Mouse (Mus musculus) heart, postnatal 25 days (tissue): ENCODE measurements at regions not wholly inside any gene's neighbourhood (a gene's known extent, or its start where the extent isn't known, plus 50 kb on each side); places are given as distances from the start of the nearest gene placed in this dataset.

Experiments used
- DNase-seq: peaks from one replicate; pipeline ENCODE4 v3.0.0; 2022; ENCODE audit warnings: low spot score
- intact Hi-C: fragments of 180-260 bp; cut with DNase I; formaldehyde crosslinking; loops from one replicate; pipeline ENCODE4 v1.15.1; 2025

DNA sequence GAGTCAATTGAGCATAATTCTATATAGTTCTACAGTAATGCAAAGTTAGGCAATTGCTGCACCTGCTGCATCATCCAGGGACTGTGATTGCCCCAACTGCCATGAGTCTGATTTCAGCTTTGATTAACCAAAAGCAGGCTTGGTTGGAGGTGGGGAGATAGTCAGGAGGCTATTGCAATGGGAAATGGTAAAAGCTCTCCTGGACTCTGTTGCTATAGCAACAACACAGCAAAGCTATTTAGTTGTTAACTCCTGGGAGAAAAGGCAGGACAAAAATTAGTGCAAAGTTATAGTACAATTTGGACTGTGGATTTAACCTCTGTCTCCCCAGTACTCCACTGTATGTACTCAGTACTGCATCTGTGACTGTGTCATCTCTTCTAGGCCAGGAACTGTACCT lies 51.7 kb upstream of the Rasgrf1 start:
- intact Hi-C loops, result no loop called here

DNA sequence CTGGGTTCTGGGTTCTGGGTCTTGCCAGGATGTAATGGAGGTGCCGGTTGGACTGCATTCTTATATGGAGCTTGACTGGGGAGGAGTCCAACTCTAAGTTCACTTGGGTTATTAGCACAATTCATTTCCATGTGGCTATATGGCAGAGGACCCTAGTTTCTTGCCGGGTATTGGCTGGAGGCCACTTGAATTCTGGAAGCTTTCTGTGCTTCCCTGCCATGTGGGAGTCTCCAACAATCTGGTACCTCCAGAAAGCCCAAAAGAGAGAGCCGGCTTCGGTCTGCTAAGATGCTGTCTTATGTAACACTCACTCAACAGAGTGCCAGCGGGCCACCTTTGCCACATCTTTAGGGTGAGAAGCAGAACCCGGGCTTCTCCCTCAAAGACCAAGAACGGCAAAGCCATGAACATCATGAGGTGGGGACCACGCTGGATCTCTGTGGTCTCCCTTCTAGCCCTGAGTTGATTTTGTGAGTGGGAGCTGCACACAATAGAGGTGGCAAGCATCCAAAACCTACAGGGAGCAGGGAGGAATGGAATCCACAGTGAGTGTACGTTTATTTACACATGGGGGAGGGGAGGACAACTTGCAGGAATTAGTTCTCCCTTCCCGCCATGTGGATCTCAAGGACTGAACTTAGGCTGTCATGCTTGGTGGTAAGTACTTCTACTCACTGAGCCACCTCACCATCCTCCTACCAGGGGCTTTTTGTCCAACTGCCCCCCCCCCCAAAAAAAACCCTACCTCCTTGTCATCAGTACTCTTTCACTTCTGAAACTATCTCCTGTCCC lies 59.0 kb upstream of the Rasgrf1 start:
- intact Hi-C loops, result no loop called here
- DNase-seq, result no peak

More for the DNA sequence above, 51.7 kb upstream of the Rasgrf1 start:
- no peak for DNase-seq

DNA sequence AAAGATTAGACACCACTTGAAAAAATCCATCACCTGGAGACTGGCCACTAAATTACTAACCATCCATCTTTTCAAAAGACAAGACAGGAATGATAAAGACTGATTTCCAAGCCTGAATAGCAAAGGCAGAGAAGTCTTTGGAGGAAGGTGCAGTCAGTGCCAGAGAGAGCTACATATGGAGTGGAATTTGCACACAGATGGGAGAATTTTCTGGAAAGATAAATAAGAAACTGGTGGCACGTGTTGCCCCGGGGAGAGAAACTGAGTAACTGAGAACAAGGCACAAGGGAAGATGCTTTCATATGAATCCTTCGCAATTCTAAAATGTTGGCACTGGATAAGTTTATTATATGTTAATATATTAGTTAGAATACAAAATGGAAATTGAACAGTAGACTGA lies 59.8 kb upstream of the Rasgrf1 start:
- no peak for DNase-seq
- intact Hi-C loops, result no loop called here

DNA sequence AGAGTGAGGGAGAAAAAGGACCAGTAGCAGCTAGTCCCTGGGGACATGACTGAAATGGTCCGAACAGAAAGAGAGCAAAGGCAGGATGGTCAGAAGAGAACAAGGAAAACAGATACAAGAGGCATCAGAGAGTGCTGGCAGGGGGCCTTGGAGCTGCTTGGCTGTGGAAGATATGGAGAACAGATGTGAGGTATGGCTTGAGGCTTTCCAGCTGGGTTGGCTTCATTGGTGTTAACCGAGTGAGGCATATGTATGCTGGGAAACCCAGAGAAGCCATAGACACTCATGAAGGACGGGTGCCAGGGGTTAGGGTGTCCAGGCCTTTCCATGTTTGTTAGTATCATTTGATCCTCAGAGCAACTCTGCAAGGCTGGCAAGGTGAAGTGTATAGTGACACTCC lies 61.1 kb upstream of the Rasgrf1 start:
- intact Hi-C loops, result no loop called here
- DNase-seq, result no peak

DNA sequence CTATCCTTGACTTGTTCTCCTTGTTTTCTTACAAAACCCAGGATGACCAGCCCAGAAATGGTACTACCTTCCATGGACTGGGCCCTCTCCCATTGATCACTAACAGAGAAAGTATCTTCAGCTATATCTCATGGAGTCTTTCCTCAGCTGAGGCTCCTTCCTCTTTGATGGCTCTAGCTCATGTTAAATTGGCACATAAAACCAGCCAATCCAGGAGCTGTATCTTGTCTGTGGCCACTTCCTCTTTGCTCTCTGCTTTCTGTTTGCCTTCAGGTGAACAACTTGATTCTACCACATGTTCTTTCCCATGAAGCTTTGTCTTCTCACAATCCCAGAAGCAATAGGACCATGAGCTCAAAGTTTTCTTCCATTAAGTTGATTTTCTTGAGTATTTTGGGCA lies 62.7 kb upstream of the Rasgrf1 start:
- no peak for DNase-seq
- intact Hi-C loops, result no loop called here

DNA sequence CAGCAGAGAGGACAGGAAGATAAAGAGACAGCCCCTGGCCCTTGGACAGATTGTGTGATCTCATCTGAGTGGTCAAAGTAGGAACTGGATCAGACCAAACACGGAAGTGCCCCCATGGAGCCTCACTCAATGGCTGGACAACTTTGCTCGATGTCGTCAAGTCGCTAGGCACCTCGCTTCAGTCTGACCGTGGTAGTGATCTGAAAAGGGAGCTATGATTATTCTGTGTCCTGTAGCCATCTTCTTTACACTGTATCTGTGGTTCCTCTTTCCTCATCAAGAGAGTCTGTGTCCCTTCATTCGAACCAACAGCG lies 67.0 kb upstream of the Rasgrf1 start:
- intact Hi-C loops, result no loop called here
- no peak for DNase-seq

DNA sequence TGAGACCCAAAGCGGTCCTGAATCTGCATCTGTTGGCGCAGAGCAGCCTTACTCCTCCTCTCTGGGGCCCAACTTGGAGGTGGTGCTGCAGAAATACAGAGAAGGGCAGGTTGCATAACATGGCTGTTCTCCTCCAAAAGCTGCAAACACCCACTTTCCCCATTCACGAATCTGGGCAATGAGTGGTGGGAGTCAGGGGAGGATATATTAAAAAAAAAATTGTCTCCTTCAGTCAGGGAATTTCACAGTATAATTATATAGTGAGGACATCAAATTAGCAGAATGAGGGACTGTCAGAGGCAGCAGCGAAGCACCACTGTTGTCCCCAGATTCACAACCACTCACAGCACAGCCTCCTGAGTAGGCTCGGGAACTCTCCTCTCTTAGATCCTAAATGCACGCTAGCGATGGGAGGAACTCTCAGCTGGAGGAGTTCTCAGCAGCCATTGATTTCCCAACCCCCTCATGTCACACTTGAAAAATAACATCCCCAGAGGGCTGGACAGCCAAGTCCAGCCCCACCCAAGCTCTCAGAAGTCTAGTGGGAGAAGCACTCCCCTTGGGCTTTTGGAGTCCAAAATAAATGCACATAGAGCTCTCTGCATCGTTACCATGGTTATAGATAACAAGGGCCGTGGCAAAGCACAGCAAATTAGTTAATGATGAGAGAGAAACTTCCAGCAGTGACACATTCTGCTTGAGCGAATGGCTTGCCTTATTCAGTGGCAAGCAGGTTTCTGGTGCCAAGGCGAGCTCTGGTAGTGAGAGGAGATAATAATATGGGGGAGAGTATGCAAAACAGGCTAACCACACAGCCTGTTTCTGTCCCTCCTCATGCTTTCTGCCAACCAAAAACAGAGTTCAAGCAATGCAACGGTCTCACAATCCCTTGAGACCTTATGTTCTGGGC lies 67.6 kb upstream of the Rasgrf1 start:
- intact Hi-C loops, result no loop called here
- no peak for DNase-seq

DNA sequence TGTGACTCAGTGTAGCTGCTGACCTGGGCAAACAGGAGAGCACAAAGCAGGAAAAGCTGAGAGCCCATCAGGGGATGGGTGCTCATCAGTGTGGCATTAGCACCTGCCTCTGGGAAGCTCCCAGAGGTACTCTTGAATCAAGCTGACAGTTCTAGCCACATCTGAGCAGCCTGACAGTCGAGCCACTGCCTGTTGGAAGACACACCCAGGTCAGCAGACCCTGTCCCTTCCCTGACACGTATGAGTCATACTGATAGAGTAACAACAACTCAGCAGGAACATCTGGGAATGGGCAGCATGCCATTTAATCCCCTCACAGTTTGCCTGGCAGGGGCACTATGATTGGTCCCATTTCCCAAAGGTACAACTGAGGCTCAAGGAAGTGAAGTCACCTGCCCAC lies 68.3 kb upstream of the Rasgrf1 start:
- intact Hi-C loops, result no loop called here
- DNase-seq, result no peak

DNA sequence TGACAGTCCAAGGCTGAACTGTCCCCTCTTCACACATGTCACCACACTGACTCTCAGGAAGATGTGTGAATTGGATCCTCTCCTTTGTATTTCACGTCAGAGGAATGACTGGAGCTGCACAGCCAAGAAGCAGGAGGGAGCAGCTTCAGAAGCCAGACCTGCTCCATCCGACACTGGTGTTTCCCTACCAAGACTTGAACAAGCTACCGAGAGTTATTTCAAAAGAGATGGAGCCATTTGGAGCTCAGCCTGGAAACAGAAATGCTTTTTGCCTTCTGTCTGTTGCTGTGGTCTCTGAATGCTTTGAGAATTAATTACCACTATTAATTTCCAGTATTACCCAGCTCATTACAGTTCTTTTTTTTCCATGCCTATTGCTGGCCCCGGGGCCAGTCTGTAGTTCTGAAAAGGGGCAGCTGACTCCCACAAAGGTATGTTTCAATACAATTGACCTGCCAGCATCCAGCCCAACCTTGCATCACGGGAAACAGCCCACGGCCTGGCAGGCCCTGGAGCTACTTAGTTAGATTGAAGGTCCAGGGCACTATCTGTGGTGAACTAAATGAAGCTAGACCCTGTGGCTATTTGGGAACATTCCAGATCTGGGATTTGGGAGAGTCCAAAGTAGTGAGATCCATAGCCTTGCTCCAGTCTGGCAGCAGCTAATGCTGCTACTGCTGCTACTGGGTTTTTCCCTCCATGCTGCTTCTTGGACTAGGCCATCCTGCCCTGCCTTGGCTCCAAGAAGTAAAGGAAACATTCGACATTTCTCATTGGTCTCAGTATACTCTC lies 73.1 kb upstream of the Rasgrf1 start:
- intact Hi-C loops, result no loop called here
- no peak for DNase-seq

DNA sequence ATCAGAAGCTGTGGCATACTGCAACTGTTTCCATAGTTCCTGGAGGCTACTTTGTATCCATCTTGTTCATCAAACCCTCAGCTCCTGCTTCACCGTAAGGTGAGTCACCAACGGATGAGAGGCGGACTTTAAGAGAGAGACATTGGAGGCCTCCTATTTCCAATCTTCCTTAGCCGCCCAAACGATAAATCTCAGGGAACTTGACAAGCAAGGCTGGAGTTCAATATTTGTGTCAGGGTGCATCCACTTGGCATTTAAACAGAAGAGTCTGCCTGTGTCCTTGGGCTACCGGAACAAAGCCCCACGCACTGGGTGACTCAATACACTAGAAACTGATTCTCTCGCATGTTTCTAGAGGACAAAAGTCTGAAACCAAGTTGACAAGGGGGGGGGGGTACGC lies 76.1 kb upstream of the Rasgrf1 start:
- DNase-seq, result no peak
- intact Hi-C loops, result no loop called here

DNA sequence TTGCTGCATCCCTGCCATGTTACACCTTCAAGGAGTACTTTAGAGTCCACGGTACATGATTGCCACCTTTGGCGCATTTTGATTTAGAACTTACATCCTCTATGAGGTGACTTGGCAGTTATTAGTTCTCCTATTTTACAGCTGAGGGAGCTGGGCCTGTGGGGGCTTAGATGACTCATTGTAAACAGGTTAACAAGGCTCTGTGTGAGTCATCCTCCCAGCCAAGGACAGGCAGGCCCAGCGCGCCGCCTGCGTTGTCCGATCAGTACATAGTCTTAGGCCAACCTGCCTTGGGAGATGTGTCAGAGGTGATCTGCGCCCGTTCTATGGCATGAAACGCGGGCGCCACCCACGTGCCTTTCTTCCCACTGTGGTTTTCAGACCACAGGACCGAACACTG lies 77.9 kb upstream of the Rasgrf1 start:
- intact Hi-C loops, result no loop called here
- no peak for DNase-seq

DNA sequence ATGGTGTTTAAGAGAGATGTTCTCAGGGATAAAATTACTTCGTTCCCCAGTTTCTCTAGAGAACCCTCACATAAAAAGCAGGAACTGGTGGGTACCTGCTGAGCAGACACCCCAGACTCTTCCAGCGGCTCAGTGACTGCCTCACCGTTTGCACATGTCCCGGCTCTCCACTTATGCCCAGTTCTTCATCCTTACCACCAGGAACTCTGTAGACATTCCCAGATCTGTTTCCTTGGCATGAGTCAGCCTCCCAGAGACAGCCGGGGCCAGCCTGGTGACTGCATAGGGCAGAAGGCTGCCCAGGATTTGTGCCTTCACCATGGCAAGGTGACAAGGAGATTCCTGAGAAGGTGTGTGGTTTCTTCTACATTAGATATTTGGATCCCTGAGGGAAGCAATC lies 81.6 kb upstream of the Rasgrf1 start:
- no peak for DNase-seq
- intact Hi-C loops, result no loop called here

DNA sequence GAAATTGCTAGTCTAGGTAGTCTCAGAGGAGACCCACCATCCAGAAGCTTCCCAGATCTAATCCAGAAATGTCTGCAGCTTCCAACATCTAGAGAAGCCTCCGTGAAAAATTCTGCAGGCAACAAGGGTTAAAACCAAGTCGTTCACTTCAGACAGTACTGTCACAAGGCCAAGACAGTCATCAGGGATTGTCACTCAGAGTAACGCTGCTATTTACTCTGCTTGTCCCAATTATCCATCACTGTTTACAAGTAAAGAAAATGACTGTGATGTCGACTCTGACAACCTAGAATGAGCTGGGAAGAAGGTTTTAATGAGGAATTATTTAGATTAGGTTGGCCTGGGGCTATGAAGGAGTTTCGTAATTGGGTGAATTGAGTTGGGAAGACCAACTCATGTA lies 82.1 kb upstream of the Rasgrf1 start:
- no peak for DNase-seq
- intact Hi-C loops, result loop anchor here (1.0 to 2.0 kb wide), 2 partner anchors 145 to 250 kb away; no protein-coding TSS in a partner anchor

DNA sequence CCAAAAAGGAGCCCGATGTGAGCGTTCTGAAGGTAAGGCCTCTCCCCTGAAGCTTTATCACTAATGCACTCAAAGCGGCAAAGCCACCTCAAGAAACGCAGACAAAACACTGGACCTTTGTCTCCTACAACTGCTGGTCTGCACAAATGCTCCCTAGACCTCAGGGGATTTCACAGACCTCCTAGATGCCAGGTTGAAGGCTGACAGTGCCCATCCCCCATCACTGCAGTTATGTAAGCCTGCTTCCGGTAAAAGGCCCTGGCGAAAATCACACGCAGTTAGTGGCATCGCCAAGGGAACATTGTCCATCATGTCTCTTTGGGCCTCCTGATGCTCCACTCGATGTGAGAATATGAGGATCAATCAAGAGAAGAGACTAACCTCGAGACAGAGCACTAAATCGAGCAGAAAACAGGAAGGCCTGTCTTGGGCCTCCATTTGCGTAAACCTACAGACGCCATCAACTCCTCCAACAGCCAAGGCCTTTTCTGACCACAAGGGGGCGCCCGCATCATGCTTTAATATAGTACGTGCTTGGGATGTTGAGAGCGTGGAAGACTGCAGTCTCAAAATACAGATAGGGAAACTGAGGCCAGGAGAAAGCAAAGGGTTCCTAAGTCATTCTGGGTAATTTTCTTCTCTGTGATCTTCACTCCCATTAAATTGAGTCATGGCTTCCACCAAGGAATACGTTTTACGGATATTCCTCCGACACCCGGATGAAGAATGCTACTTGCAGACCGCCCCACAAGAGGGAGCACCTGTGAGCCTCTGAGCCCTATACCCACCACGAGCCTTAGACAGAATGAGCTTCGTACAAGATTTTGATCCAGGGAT lies 82.8 kb upstream of the Rasgrf1 start:
- intact Hi-C loops, result loop anchor here (1.0 to 2.0 kb wide), 2 partner anchors 146 to 250 kb away; no protein-coding TSS in a partner anchor
- peak; percentile 68 for DNase-seq

DNA sequence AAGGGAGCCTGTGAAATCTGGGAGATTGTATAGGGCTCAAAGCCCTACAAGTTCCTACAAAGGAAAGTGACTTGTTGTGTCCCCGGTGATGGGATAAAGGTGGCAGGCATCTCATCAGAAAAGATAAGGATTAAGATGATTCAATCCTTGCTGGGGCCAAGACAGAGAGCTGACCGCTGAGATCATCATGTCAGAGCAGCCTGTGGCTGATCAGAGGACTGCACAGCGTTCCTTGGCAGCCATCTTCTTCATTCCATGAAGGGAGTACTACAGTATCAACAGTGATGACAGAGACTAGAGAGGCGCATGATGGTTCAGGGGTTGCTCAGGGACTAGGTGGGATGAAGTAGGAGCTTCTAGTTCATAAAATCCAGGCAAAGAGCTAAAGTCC lies 83.6 kb upstream of the Ankrd34c start:
- intact Hi-C loops, result no loop called here
- DNase-seq, result no peak

DNA sequence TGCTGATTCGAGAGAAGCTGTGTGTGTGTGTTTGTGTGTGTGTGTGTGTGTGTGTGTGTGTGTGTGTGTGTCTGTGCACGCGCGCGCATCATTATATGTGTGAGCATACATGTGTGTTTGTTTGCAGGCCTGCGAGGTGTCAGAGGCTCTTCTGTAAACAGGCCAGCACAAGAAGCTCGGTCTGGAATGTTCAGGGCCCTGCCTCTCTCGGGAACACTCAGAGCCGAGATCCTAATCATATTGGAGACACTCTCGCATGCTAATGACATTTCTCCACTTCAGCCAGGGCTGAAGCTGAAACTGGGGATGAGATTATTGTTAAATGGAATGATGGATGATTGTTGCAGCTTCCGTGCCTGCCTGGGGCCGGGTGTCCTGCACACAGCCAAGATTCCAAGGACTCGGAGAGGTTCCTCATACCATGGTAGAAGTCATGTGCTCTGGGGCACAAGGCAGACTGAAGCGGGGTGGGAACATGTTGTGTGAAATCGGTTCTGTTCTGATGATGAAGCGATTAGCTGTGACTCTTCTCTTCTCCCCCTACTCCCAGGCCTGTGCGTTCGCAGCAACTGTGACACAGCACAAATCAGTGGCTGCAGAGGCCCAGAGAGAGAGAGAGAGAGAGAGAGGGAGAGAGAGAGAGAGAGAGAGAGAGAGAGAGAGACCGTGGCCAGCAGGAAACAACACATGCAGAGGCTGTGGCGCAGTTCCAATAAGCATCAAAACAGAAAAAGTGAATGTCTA lies 83.0 kb upstream of the Ankrd34c start:
- no peak for DNase-seq

DNA sequence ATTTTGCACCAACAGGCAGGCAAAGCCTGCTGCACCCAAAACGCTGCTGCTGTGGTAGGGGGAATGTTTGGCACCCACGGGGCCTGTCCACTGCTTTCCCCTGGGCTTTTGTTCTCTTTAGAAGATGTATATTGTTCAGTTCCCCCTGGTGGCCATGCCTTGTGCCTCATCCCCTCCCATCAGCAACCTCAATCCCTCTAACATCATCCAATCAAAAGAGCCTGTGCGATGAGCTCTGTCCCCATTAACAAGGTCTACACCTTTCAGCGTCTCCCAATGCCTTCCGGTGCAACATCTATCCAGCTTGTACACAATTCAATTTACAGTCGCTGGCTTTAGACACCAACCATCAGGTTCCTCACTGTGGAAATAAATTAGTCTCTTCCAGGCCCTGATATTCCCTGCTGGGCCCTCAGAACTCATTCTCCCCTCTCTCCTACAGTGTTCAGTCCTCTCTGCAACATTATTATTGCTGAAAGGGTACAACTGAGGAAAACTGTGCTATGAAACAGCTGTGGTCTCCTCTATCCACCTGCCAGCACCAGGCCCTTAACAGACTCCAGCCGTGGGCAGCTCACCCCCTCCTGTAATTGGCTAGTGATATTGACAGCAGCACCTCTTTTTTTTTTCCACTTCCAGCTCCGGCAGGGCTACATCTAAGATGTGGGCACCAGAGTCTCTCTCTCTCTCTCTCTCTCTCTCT lies 75.5 kb upstream of the Ankrd34c start:
- intact Hi-C loops, result no loop called here
- no peak for DNase-seq

More for the DNA sequence above, 83.0 kb upstream of the Ankrd34c start:
- intact Hi-C loops, result no loop called here

DNA sequence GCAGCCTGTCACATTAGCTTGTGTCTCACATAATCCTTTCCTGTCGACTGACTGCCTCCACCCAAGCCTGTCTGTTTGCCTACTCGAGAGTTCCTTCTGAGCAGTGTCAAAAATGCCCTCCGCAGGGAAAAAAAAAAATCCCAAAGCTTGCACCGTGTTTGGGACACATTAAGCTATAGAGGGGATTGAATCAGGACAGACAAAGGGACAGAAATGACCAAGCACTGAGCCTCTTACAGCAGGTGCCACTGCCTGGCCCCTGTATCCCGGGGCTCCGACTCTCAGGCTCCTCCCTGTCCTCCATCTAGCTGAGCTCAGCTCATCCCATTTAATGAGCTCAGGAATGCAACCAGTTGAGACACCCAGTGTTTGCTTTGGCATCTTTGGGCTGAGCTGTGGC lies 69.1 kb upstream of the Ankrd34c start:
- intact Hi-C loops, result no loop called here
- DNase-seq, result no peak
